Mouse (Mus musculus) myocyte (in vitro differentiated cells): ENCODE measurements around the gene Cntf.

Source experiments
- E2F4 ChIP-seq: IDR thresholded peaks from one replicate; pipeline ENCODE4 v1.6.1; 2011; ENCODE audit warnings: mild to moderate bottlenecking, control low read depth, moderate library complexity; ENCODE audit not compliant: insufficient read depth
- MAX ChIP-seq: IDR thresholded peaks from one replicate; pipeline ENCODE4 v1.6.1; 2011; ENCODE audit warnings: low read depth, mild to moderate bottlenecking, control low read depth
- MYOD1 ChIP-seq, 3 experiments: IDR thresholded peaks; one replicate each; pipeline ENCODE4 v1.6.1; 2011; ENCODE audit warnings: control low read depth in 2 of 3, low read depth in 2 of 3, mild to moderate bottlenecking in 2 of 3, moderate library complexity in 1 of 3; ENCODE audit not compliant: insufficient read length in 2 of 3, control insufficient read depth in 1 of 3
- MYOG ChIP-seq, 3 experiments: IDR thresholded peaks; one replicate each; pipeline ENCODE4 v1.6.1; 2011; ENCODE audit warnings: control low read depth in 2 of 3, low read depth in 2 of 3, mild to moderate bottlenecking in 2 of 3; ENCODE audit not compliant: insufficient read length in 2 of 3, control insufficient read depth in 1 of 3, insufficient read depth in 1 of 3
- POLR2A ChIP-seq: IDR thresholded peaks from one replicate; pipeline ENCODE4 v1.6.1; 2011; ENCODE audit warnings: low read depth, mild to moderate bottlenecking, control low read depth, moderate library complexity; ENCODE audit not compliant: insufficient read length
- TCF12 ChIP-seq: IDR thresholded peaks from one replicate; pipeline ENCODE4 v1.6.1; 2011; ENCODE audit warnings: mild to moderate bottlenecking, control low read depth; ENCODE audit not compliant: poor library complexity, insufficient read depth, severe bottlenecking
- USF1 ChIP-seq: IDR thresholded peaks from one replicate; pipeline ENCODE4 v1.6.1; 2011; ENCODE audit warnings: low read depth, mild to moderate bottlenecking, control low read depth, moderate library complexity

DNA sequence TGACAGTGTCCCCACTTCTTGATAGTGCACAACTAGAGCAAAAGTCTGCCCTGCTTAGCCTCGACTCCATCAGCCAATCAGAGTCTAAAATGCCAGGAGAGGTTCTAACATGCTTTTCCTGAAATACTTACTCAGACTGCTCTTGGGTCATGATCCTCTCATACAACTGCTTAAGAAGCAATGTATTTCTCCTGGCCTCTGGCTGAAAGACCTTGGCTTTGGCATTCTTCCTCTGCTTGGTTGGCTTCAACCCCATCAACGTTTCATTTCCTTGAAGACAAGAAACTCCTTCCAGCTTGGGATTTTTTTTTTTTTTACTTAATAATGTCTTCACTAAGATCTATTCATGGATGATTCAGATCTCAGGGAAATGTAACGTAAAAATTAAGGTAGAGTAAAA, 9.1 kb downstream of the Cntf start:
- no peak for TF ChIP-seq MAX
- no peak for TF ChIP-seq USF1
- TF ChIP-seq TCF12, result no peak
- TF ChIP-seq POLR2A, result no peak
- no peak for TF ChIP-seq E2F4
- TF ChIP-seq MYOG (IDR thresholded peaks at IDR 0.05; ENCODE audit: control insufficient read depth in 1 of 3, insufficient read depth in 1 of 3, insufficient read length in 2 of 3, low read depth in 2 of 3), result no peak
- no peak for TF ChIP-seq MYOD1 (IDR thresholded peaks at IDR 0.05; ENCODE audit: control insufficient read depth in 1 of 3, insufficient read length in 2 of 3, low read depth in 2 of 3)
